Mouse (Mus musculus): ENCODE measurements around the gene Gsc2. TPM values are rescaled to one million over a fixed set of nuclear protein-coding genes. Genes with fewer than 3 reads are reported as not detected.
"Not testable (repeated sequence)": the region's sequence is repeated elsewhere in the genome, so short reads cannot be mapped to it uniquely, and the experiment has no call there.

Gsc2 gene
- total RNA-seq (2012; rRNA removed), result 0.85 and 1.2 TPM in 2 replicates

- TF ChIP-seq MAFK (IDR thresholded peaks at IDR 0.05; ENCODE audit: insufficient read depth, low read depth, low read length), result no peak
- 0 out of 2 replicates have a peak, but pooled peaks have one; percentile 18 for TF ChIP-seq HCFC1 (IDR thresholded peaks at IDR 0.05; ENCODE audit: borderline replicate concordance, insufficient read depth, low read length)
- in situ Hi-C loops (cut with MboI; ENCODE audit: low sequenced_read_pairs in 2 of 2, unreplicated experiment in 2 of 2), result no loop called here
- H3K9me3 ChIP-seq (ENCODE audit: control insufficient read depth, insufficient read depth, low read depth, low read length), result no peaks in the 10 kb centered on the region
- H3K27ac ChIP-seq (ENCODE audit: insufficient read depth, low read depth, low read length, poor library complexity, severe bottlenecking), result no peak within 1 kb of the TSS
- no peaks in the 10 kb centered on the region for H3K36me3 ChIP-seq (ENCODE audit: control insufficient read depth, insufficient read depth, low read length, poor library complexity, severe bottlenecking)
- DNase-seq (ENCODE audit: low read depth, low spot score), result no peak
- peak within 1 kb of the TSS; percentile 69 for H3K9ac ChIP-seq (ENCODE audit: insufficient read depth, low read depth, low read length, poor library complexity, severe bottlenecking)
- peaks cover 0 to 3% of the 10 kb centered on the region in 2 experiments; a peak in 1 of 4 replicates for H3K4me1 ChIP-seq (ENCODE audit: control insufficient read depth in 2 of 2, insufficient read depth in 2 of 2, low read length in 2 of 2, poor library complexity in 1 of 2)
- peak within 1 kb of the TSS; percentile 65 to 75 for H3K4me3 ChIP-seq (ENCODE audit: insufficient read depth in 1 of 2, low read depth in 1 of 2, low read length in 2 of 2, poor library complexity in 1 of 2, severe bottlenecking in 1 of 2)
Measured at GRCm38 (mm10) chr16:17914307-17915249, at the start of gene Gsc2. TSS of gene Gsc2 (minus strand) at chr16:17915059.

- no peak for DNase-seq (ENCODE audit: low read depth, low spot score)
- TF ChIP-seq ZC3H11A (IDR thresholded peaks at IDR 0.05; ENCODE audit: borderline replicate concordance, low read depth, low read length), result no peak
- TF ChIP-seq ZNF384 (IDR thresholded peaks at IDR 0.05; ENCODE audit: low read depth, low read length), result no peak
- no peak for TF ChIP-seq HCFC1 (IDR thresholded peaks at IDR 0.05; ENCODE audit: borderline replicate concordance, insufficient read depth, low read length)
- no peak for TF ChIP-seq CHD2 (IDR thresholded peaks at IDR 0.05; ENCODE audit: low read depth, low read length)
- no peak for TF ChIP-seq MAFK (IDR thresholded peaks at IDR 0.05; ENCODE audit: insufficient read depth, low read depth, low read length)
- H3K9me3 ChIP-seq (ENCODE audit: control insufficient read depth, insufficient read depth, low read depth, low read length), result peaks cover 7% of the 10 kb centered on the region
- no peaks in the 10 kb centered on the region for H3K36me3 ChIP-seq (ENCODE audit: control insufficient read depth, insufficient read depth, low read length, poor library complexity, severe bottlenecking)
- no peak overlapping the region for H3K4me3 ChIP-seq (ENCODE audit: insufficient read depth in 1 of 2, low read depth in 1 of 2, low read length in 2 of 2, poor library complexity in 1 of 2, severe bottlenecking in 1 of 2)
- H3K27ac ChIP-seq (ENCODE audit: insufficient read depth, low read depth, low read length, poor library complexity, severe bottlenecking), result no peak overlapping the region; the same call in 1 of the 2 replicates
- H3K4me1 ChIP-seq (ENCODE audit: control insufficient read depth in 2 of 2, insufficient read depth in 2 of 2, low read length in 2 of 2, poor library complexity in 1 of 2), result no peaks in the 10 kb centered on the region
- H3K9ac ChIP-seq (ENCODE audit: insufficient read depth, low read depth, low read length, poor library complexity, severe bottlenecking), result no peak overlapping the region
- in situ Hi-C loops (cut with MboI; ENCODE audit: low sequenced_read_pairs in 2 of 2, unreplicated experiment in 2 of 2), result no loop called here
Measured at GRCm38 (mm10) chr16:17962091-17962490, 47.2 kb upstream of the Gsc2 start.

DNA sequence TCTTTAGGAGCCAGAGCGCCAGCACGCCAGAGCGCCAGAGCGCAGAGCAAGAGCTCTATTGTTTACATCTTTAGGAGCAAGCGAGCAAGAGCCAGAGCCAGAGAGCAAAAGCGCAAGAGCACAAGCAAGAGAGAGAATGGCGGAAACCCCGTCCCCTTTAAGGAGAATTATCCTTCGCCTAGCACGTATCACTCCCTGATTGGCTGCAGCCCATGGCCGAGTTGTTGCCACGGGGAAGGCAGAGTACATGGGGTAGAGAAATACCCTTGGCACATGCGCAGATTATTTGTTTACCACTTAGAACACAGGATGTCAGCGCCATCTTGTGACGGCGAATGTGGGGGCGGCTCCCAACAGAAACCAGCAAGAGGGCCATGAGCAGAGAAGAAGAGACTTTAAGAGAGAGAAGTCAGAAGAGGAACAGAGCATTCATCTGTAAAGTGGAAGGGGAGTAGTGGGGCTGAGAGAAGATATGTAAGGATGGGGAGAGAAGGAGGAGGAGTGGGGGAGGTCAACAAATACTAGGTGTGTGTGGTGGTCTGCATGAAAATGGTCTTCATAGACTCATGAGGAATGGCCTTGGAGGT lies 41.3 kb upstream of the Gsc2 start:
- DNase-seq (ENCODE audit: low read depth, low spot score); H3K27ac ChIP-seq (ENCODE audit: insufficient read depth, low read depth, low read length, poor library complexity, severe bottlenecking); H3K4me3 ChIP-seq (ENCODE audit: insufficient read depth in 1 of 2, low read depth in 1 of 2, low read length in 2 of 2, poor library complexity in 1 of 2, severe bottlenecking in 1 of 2); H3K9ac ChIP-seq (ENCODE audit: insufficient read depth, low read depth, low read length, poor library complexity, severe bottlenecking); in situ Hi-C loops (cut with MboI; ENCODE audit: low sequenced_read_pairs in 2 of 2, unreplicated experiment in 2 of 2); H3K4me1 ChIP-seq (ENCODE audit: control insufficient read depth in 2 of 2, insufficient read depth in 2 of 2, low read length in 2 of 2, poor library complexity in 1 of 2); H3K36me3 ChIP-seq (ENCODE audit: control insufficient read depth, insufficient read depth, low read length, poor library complexity, severe bottlenecking): not testable (repeated sequence)
- H3K9me3 ChIP-seq (ENCODE audit: control insufficient read depth, insufficient read depth, low read depth, low read length), result peaks cover 15% of the 10 kb centered on the region

DNA sequence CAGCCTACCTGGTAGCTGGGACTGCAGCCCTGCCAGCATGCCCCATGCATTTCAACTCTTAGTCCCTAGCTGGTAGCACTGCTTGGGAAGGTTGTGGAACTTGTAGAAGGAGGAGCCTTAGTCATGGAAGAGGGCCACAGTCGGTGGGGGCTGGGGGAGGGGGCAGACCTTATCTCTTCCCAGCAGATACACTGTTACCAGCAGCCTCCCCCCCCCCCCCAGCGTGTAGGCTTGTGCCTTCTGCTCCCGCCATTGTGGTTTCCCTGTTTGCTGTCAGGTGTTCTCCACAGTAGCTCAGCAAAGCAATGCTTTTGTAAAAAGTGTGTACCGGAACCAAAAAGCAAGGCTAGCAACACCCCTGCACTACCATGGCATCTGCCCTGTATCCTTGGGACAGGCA lies 36.8 kb upstream of the Gsc2 start:
- Histone ChIP-seq H3K9ac (ENCODE audit: insufficient read depth, low read depth, low read length, poor library complexity, severe bottlenecking) (no peak overlapping the region), H3K9me3 (ENCODE audit: control insufficient read depth, insufficient read depth, low read depth, low read length) (peaks cover 8% of the 10 kb centered on the region; the same call in 1 of the 2 replicates), H3K36me3 (ENCODE audit: control insufficient read depth, insufficient read depth, low read length, poor library complexity, severe bottlenecking) (no peaks in the 10 kb centered on the region), H3K4me3 (ENCODE audit: insufficient read depth in 1 of 2, low read depth in 1 of 2, low read length in 2 of 2, poor library complexity in 1 of 2, severe bottlenecking in 1 of 2) (no peak overlapping the region), H3K27ac (ENCODE audit: insufficient read depth, low read depth, low read length, poor library complexity, severe bottlenecking) (no peak overlapping the region), H3K4me1 (ENCODE audit: control insufficient read depth in 2 of 2, insufficient read depth in 2 of 2, low read length in 2 of 2, poor library complexity in 1 of 2) (no peaks in the 10 kb centered on the region)
- TF ChIP-seq HCFC1 (IDR thresholded peaks at IDR 0.05; ENCODE audit: borderline replicate concordance, insufficient read depth, low read length), result no peak
- in situ Hi-C loops (cut with MboI; ENCODE audit: low sequenced_read_pairs in 2 of 2, unreplicated experiment in 2 of 2), result no loop called here
- DNase-seq (ENCODE audit: low read depth, low spot score), result no peak

- Histone ChIP-seq H3K27ac (ENCODE audit: insufficient read depth, low read depth, low read length, poor library complexity, severe bottlenecking) (no peak overlapping the region), H3K9ac (ENCODE audit: insufficient read depth, low read depth, low read length, poor library complexity, severe bottlenecking) (no peak overlapping the region), H3K4me1 (ENCODE audit: control insufficient read depth in 2 of 2, insufficient read depth in 2 of 2, low read length in 2 of 2, poor library complexity in 1 of 2) (no peaks in the 10 kb centered on the region), H3K36me3 (ENCODE audit: control insufficient read depth, insufficient read depth, low read length, poor library complexity, severe bottlenecking) (no peaks in the 10 kb centered on the region), H3K9me3 (ENCODE audit: control insufficient read depth, insufficient read depth, low read depth, low read length) (peaks cover 5% of the 10 kb centered on the region; the same call in 1 of the 2 replicates), H3K4me3 (ENCODE audit: insufficient read depth in 1 of 2, low read depth in 1 of 2, low read length in 2 of 2, poor library complexity in 1 of 2, severe bottlenecking in 1 of 2) (no peak overlapping the region)
- no peak for DNase-seq (ENCODE audit: low read depth, low spot score)
- in situ Hi-C loops (cut with MboI; ENCODE audit: low sequenced_read_pairs in 2 of 2, unreplicated experiment in 2 of 2), result no loop called here
- TF ChIP-seq ZC3H11A (IDR thresholded peaks at IDR 0.05; ENCODE audit: borderline replicate concordance, low read depth, low read length) (no peak), MAFK (IDR thresholded peaks at IDR 0.05; ENCODE audit: insufficient read depth, low read depth, low read length) (no peak), HCFC1 (IDR thresholded peaks at IDR 0.05; ENCODE audit: borderline replicate concordance, insufficient read depth, low read length) (no peak), CHD2 (IDR thresholded peaks at IDR 0.05; ENCODE audit: low read depth, low read length) (no peak), ZNF384 (IDR thresholded peaks at IDR 0.05; ENCODE audit: low read depth, low read length) (no peak)
Measured at GRCm38 (mm10) chr16:17950068-17950467, 35.2 kb upstream of the Gsc2 start.

Data from ES-E14 (cell line).